Mouse (Mus musculus) MEL (cell line): Measurements from ENCODE around the gene Nadk2.
A peak's percentile ranks its signal among the peaks of the same experiment; 100 is the strongest.

Experiments used
- CHD2 ChIP-seq: IDR thresholded peaks from 2 replicates; pipeline ENCODE4 v1.6.1; 2011; ENCODE audit warnings: low read length, improper control_type of control experiment
- CTCF ChIP-seq, 3 experiments: IDR thresholded peaks in 2 of 3; conservative IDR thresholded peaks in 1 of 3; 2 replicates each; pipeline ENCODE4 v1.5.1; 2011 to 2012; ENCODE audit warnings: low read length in 3 of 3, low read depth in 2 of 3, mild to moderate bottlenecking in 2 of 3, improper control_type of control experiment in 1 of 3, inconsistent platforms in 1 of 3, mixed read lengths in 1 of 3, moderate library complexity in 1 of 3; ENCODE audit not compliant: control insufficient read depth in 1 of 3, insufficient read depth in 1 of 3, poor library complexity in 1 of 3, severe bottlenecking in 1 of 3
- MAFK ChIP-seq: IDR thresholded peaks from 2 replicates; pipeline ENCODE4 v1.6.1; 2011; ENCODE audit warnings: low read depth, mild to moderate bottlenecking, low read length, improper control_type of control experiment, borderline replicate concordance
- POLR2A ChIP-seq, 2 experiments: IDR thresholded peaks; 2 replicates each; pipeline ENCODE4 v1.6.1; 2011 to 2012; ENCODE audit warnings: low read length in 2 of 2, mild to moderate bottlenecking in 2 of 2, control low read depth in 1 of 2, improper control_type of control experiment in 1 of 2, low read depth in 1 of 2, moderate library complexity in 1 of 2; ENCODE audit not compliant: control insufficient read depth in 1 of 2, insufficient read depth in 1 of 2, poor library complexity in 1 of 2
- UBTF ChIP-seq: IDR thresholded peaks from 2 replicates; pipeline ENCODE4 v1.6.1; 2012; ENCODE audit warnings: low read depth, mild to moderate bottlenecking, inconsistent platforms, low read length, improper control_type of control experiment, moderate library complexity, borderline replicate concordance; ENCODE audit not compliant: insufficient read depth
- ZC3H11A ChIP-seq: IDR thresholded peaks from 2 replicates; pipeline ENCODE4 v1.6.1; 2012; ENCODE audit warnings: low read depth, mild to moderate bottlenecking, inconsistent platforms, low read length, improper control_type of control experiment

DNA sequence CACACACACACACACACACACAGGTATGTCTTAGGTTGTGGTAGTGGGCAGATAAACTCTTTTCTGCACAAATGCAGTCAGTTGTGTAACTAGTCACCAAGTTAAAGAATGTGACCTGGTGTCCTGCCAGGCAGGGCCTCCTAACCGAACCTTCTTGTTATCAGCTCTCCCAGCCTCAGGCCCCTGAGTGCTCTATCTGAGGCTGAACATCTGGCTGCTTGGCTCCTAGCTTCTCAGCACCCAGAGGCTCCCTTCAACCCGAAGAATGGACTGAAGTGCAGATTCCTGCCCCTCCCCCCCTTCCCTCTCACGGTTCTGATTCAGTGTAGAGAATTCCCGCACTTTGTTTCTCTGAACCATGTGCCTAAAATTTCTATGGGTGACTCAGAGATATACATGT lies 3.6 kb downstream of the Nadk2 start:
- TF ChIP-seq POLR2A (IDR thresholded peaks at IDR 0.05; ENCODE audit: control insufficient read depth in 1 of 2, insufficient read depth in 1 of 2, low read depth in 1 of 2, low read length in 2 of 2, poor library complexity in 1 of 2) (peak in 1 of 2 experiments; percentile 54; a peak in 1 of 4 replicates), UBTF (no peak; the same call in 1 of the 2 replicates), MAFK (peak; percentile 4), CTCF (IDR thresholded peaks at IDR 0.05 in 2 of 3, conservative IDR thresholded peaks at IDR 0.05 in 1 of 3; ENCODE audit: control insufficient read depth in 1 of 3, insufficient read depth in 1 of 3, low read depth in 2 of 3, low read length in 3 of 3, poor library complexity in 1 of 3, severe bottlenecking in 1 of 3) (no peak), CHD2 (peak; percentile 80), ZC3H11A (no peak)
